Mouse (Mus musculus) erythroblast, embryonic 14.5 days (primary cell): ENCODE data around the gene Spata48.

Source experiments
- GATA1 ChIP-seq: IDR thresholded peaks from 2 replicates; pipeline ENCODE4 v1.6.1; 2012; ENCODE audit warnings: low read length, inconsistent platforms, mixed read lengths
- TAL1 ChIP-seq: IDR thresholded peaks from 3 replicates; pipeline ENCODE4 v1.6.1; 2012; ENCODE audit warnings: low read length, inconsistent platforms, mixed read lengths

GRCm38 (mm10) chr11:11519255-11520243 is 57.7 kb downstream of the Spata48 start:
- no peak for TF ChIP-seq GATA1
- no peak for TF ChIP-seq TAL1
